Mouse (Mus musculus) embryo, embryonic 10.5 days (tissue): ENCODE measurements around the gene Ros1.

Source experiments
- DNase-seq: peaks from one replicate; pipeline ENCODE4 v3.0.0-alpha.2; 2015; ENCODE audit warnings: low spot score

Gene Ros1

DNA sequence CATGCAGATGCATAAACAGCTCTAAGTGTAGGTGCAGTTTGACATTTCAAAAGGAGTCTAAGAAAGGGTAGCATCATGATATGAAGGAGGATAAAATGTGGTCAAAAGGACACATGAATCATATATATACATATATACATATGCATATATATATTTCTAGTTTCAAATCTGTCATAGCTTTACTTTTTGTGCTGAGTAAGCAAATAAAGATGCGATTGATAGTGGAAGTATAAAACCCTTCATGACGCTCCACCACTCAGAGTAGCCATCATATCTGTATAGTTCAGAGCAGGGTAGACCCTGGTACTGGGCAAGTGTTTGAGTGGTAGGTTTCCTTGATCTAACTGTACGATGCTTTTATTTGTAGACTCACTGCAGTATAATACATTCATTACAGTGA is 35.3 kb downstream of the Ros1 start:
- DNase-seq, result no peak

DNA sequence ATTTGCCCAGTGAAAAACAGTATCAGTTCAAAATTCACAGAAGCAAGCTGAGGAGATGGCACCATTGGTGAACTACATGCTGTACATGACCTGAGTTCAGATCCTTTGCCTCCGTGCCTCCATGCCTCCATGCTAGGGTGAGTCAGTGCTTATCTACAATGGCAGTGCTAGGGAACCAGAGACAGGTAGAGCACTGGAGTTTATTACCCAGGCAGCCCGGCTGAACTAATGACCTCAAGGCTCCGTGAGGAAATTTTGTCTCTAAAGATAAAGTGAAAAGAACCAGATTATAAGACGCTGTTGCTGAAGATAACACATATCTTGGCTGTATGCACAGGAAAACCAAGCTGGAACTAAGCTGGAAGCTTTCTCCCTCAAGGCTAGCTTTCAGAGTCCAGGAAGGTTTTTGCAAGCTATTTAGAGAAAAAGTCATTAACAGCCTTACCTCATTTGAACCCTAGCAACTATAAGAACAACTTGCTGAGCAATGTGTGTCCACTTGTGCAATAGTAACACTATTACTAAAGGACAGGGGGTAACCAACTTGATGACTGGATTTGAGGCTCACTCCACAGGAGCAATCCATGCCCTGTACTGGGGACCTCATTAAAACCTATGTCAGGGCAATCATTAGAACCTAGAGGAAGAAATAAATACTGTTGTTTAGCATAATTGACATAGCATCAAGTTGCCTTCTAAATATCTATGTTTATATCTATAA is 61.5 kb downstream of the Ros1 start:
- DNase-seq, result no peak

DNA sequence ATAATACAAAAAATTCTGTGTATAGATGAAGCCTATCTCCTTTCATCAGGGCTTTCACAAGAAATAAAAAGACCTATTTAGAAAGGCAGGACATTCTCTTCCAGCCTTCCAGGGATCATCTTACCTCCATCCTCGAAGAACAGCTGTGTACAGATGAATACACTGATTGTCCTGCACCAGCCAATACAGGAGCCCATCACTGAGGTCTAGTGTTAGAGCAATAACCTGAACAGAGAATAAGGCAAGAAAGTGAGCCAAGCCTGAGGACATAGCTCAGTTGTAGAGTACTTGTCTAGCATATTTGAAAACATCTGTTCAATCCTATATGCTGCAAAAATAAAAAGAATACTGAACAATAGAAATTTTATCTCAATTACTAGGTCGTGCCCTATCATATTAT is 64.3 kb downstream of the Ros1 start:
- no peak for DNase-seq

DNA sequence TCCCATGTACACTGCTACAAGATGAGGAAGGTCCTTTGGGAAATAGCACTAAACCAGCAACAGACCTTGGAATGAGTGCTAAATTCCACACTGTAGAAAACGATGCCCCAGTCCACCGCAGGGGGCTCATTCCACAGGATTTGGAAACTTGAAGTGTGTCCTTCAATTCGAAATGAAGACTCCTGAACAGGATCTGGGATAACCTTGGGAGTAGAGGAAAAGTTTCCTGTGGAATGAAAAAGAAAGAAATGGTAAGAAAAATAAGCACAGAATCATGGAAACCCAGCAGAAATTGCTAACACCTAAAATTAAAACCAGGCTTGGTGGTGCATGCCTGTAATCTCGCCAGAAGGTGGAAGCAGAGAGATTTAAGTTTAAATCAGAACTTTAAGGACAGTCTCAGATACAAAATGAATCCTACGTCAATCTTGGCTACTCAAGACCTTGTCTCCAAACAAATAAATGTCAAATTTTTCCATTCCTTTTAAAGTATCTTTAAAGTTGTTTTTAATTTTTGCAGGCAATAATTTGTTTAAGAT is 66.1 kb downstream of the Ros1 start:
- peak; percentile 58 for DNase-seq

DNA sequence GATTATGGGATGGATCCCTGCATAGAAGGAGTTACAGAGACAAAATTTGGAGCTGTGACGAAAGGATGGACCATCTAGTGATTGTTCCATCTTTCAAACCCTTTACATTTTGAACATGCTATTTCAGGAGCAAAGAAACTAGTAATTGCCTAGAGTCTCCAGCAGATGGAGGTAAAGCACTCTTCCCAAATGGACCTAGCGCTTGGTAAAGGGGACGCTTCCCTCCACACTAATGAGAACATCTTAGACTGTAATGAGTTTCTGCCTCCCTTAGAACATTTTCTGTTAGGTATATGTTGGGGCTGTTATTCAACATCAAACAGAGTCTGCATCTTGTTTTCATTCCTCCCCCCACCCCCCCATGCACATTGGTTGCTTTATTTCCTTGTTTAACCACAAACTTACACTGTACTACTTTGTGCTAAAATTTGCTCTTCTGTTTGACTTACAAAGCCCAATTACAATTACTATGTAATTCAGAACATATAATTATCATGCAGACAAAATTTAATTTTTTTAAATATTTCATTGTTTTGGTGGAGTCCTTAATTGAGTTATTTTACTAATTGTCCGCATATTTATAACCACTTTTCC is 88.8 kb downstream of the Ros1 start:
- DNase-seq, result peak; percentile 75

DNA sequence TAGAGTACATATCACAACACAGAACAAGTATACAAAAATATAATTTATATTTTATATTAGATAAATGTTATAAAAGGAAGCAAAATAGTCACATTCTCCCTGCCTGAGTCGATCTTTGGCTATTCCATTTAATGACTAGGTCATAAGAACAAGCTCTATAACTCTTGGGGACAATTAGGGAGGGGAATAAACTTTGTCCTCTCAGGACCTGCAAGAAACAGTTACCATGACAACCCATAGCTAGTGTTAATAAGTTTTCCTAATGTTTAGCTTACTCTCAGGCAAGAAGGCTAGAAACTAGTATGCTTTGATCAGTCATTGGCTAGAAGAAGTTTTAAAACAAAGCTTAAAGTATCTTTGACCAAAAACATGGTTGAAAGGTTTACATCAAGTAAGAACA is 93.8 kb downstream of the Ros1 start:
- DNase-seq, result no peak

- DNase-seq, result no peak
Observed at GRCm38 (mm10) chr10:52092181-52092580, 102.9 kb downstream of the Ros1 start.

GRCm38 (mm10) chr10:52086681-52087080 is 108.4 kb downstream of the Ros1 start:
- no peak for DNase-seq

GRCm38 (mm10) chr10:52072482-52072881 is 122.6 kb downstream of the Ros1 start:
- peak; percentile 74 for DNase-seq

DNA sequence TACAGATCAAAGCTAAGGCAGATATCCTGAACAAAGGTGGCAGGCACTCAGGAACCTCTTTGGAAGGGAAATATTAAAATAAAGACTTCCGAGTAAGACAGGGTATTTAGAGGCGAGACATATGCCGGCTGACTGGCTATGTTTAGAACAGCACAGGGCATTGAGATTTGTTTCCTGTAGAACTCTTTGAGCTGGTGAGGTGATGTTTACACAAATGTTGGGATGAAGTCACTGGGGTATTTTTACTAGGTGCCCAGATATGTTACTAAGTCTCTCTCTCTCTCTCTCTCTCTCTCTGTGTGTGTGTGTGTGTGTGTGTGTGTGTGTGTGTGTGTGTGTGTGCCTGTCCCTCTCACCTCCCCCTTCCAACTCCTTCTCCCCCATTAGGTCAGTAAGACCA is 146.8 kb downstream of the Ros1 start:
- no peak for DNase-seq

GRCm38 (mm10) chr10:52043086-52043485 is 152.0 kb downstream of the Ros1 start:
- DNase-seq, result no peak

DNA sequence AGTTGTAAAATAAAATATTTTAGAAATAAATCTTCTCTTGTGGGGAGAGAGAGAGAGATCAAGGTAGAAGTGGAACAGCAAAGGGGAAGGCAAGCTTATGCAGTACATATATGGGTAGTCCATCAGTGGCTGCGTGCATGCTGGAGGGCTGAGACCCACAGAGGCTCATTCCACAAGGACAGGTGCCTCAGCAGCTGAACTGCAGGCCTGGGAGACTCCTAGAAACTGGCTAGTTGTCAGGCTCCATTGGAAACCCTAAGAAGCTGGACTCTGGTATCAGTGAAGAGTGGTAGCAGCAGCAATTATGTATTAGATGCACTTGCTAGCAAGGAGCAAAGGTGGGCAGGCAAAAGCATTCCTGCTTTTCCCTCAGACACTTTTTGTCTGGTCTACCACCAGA is 155.7 kb downstream of the Ros1 start:
- no peak for DNase-seq

DNA sequence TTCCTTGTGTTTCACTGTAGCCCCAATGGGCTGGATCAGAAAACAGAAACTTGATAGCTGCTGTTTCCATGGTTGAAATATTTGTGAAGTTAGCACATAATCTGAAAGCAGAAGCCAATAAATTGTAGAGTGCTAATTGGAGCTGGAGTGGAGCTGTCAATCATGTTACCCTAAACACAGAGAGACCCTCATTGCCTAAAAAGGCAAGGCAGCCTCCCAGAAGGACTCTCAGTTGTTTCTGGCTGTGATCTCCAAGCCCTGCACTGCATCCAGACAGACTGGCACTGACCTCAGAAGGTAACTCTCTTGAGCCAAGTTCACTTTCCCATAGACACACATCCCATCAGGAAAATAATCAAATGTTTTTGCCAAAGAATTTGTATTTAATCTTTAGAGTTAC is 161.3 kb downstream of the Ros1 start:
- no peak for DNase-seq

DNA sequence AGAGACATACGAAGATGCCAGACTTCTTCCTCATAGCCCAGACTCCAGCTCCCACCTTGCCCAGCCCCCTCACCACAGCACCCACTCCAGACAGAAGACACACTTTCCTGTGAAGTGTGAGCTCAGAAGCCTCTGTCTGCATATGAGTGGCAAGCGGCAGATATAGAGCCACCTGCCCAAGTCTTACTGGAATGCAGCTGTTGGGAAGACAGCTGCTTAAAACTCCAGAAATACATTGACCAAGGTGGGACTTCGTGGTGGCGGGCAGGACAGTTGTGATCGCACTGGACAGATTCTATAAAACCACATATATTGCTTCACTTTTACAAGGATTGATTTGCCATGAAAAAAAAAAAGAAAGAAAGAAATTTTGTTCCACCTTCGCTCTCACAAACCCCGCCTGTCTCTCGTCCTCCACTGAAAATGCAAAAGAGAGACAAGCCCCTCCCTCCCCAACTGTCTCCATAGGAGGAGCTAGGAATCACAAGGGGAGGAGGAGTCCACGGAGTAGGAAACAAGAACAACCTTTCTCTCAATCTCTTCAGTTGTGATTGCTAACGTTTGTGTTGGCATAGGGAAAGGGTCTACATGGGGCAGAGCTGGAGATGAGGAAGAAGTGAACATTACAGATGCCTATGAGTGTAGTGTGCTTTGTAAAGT is 165.5 kb downstream of the Ros1 start:
- peak; percentile 69 for DNase-seq

DNA sequence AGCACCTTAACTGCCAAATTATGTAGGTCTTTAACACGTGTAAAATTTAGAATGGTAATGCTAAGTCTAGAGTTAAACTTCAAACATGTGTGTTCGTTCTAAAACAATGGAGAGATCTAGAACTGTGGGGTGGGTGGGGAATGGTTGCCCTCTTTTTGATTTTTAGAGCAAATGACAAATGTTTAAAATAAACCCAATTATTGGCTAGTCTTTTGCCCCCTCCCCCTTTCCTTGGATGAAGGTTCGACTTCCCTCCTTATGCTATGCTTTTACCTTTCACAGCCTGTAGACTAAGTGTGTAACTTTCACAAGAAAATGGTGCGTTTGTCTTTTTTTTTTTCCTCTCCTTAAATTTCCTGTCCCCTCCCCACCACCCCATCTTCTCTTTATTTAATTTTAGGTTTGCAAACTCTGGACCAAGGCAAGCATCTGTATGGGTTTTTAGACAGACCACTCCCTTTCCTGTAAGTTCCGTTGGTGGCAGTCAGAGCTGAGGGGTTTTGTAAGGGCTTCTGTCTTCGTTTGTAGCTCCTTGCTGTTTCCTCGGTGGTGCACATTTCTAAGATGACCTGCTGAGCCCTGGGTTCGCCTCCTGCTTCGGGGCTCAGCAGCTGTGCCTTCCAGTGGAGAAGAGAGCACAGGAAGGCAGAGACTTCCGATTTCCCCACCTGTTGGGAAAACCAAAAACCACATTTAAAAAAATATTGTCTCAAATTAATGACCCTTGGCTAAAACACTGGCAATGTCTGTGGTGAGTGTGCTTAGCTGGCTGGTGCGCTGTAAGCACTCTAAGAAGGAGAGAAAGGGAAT is 166.3 kb downstream of the Ros1 start:
- peak; percentile 31 for DNase-seq

- DNase-seq, result peak; percentile 34
Observed at GRCm38 (mm10) chr10:52027161-52028035, 167.6 kb downstream of the Ros1 start.

DNA sequence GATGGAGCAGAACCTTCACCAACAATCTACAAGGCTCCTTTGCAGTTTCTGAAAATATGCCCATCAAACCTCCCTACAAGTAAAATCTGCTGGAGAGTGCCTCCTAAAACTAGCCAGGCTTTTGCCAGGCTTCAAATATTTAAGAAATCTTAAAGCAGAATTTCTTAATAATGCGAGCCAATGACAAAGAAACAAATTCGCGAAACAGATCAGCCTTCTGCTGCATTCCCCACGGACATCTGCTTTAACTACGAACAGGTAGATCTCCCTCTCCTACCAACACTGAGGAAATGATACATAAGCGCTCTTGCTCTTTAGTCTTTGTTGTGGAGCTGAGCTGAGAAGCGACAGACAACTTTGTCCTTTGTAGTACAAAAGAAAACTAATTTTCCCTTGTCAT is 169.2 kb downstream of the Ros1 start:
- DNase-seq, result peak; percentile 27

GRCm38 (mm10) chr10:52025291-52025690 is 169.8 kb downstream of the Ros1 start:
- DNase-seq, result no peak

GRCm38 (mm10) chr10:52024053-52024410 is 171.0 kb downstream of the Ros1 start:
- no peak for DNase-seq

DNA sequence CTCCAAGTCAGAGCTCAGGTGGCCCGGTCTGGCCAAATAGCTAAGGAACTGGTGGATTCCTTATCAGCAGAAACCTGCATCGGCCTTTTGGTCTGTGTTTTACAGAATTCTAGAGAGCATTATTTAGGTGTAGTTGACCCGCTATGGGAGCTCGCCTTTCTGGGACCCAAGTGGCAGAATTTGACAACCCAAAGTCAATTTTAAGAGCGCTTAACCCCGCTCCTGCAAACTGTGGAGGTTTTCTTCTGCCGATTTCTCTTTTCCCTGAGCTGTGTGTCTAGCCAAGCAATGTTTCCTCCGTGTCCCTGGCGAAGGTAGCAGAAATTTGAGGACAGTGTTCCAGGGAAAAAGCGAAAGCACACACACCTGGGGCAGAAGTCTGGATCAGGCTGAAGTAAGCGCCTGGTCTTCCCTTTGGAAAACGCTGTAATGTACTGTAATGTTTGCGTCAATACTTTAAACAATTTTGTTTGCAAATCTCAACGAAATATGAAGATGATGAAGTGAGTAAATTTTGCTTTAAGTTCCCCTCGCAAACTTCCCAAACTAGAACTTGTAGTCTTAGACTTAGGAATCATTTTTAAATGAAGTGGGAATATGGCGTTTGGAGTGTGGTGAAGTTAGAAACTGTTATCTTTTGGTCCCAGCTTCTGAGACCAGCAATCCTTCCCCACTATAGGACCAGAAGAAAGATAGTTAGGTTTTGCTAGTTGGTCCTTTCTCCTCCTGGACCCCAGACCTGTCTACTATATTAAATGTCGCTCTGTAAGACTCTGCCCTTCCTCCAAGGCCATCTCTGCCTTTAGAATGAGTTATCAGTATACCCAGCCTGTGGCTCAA is 171.6 kb downstream of the Ros1 start:
- peak; percentile 61 for DNase-seq
